Mouse (Mus musculus) subcutaneous adipose tissue, adult 2 months (tissue): Measurements from ENCODE around the gene Rab25. TPM values are rescaled to one million over a fixed set of nuclear protein-coding genes. Genes with fewer than 3 reads are reported as not detected.

ENCODE experiments used
- polyA plus RNA-seq: library from polyadenylated mRNA; depleted of rRNA; stranded (reverse); fragments of >200 nt; gene quantifications from 2 replicates; pipeline ENCODE4 v1.2.3, GENCODE M21; 2012; ENCODE audit warnings: low replicate concordance; rRNA removed

Gene Rab25
- 0.40 and 40.0 TPM in 2 replicates for polyA plus RNA-seq

GRCm38 (mm10) chr3:88548180-88548917 lies at the start of gene Rab25:
TSS of gene Rab25 (minus strand) at chr3:88548300.

GRCm38 (mm10) chr3:88575540-88575939 lies 27.4 kb upstream of the Rab25 start, which contains the start of gene Ssr2:
TSS of gene Ssr2 (plus strand) at chr3:88575876.

DNA sequence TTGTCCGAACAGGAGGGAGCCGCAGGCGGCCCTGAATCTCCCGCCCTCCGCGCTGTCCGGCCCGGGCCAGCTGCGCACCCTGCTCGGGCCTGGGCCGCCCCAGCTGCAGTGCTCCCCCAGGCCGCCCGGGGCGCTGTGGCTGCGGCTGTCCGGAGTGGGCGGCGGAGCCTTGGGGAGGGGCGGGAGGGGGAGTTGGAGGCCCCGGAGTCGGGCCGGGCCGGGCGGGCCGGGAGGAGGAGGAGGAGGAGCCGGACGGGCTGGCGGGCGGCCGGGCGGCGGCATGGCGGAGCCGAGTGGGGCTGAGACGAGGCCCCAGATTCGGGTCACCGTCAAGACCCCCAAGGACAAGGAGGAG lies 5.4 kb upstream of the Rab25 start, which contains the start of gene Ubqln4:
TSS of gene Ubqln4 (plus strand) at position 234 of the 355 bp plus-strand sequence.

DNA sequence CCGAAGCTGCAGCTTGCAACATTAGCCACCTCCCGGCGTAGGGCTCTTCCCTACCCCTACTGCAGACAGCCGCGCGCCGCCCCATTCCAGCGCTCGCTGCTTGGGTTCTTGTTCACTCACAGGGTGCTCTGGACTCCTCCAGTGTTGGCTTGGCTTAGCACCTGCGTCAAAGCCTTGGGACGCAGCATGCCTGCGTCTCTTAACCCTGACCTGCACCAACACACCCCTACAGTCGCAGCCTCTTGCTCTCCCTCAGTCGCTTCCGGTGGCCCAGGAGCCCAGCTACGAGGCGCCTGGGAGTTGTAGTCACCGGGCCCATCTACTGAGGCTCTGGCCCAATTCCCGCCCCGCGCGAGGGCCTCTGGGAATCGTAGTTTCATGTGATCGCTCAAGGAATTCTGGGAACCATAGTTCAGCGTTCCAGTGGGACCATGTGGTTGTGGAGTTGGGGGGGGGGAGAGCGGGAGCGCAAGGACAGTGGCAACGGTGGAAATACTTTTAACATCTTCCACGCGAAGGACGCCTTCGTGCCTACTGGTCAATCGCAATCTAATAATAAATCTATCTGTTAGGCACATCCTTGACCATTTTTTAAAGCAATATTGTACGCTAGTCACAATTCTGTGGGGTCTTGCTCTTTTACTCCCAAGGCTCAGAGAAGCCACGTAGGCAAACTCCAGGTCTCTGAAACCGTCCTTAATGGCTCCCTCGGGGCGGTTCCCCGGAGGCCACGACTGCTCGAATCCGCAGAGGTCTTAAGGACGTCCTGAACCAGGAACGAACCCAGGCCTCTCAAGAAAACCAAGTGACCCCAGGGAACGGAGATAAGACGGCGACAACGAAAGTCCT lies 4.8 kb upstream of the Rab25 start, which contains the start of gene Lamtor2:
TSS of gene Lamtor2 (minus strand) at position 399 of the 849 bp plus-strand sequence.

GRCm38 (mm10) chr3:88532299-88532674 lies 15.8 kb downstream of the Rab25 start, which contains the start of gene Mex3a:
TSS of gene Mex3a (plus strand) at chr3:88532395.

GRCm38 (mm10) chr3:88509692-88510420 lies 38.2 kb downstream of the Rab25 start, which contains the start of gene Lmna:
TSS of gene Lmna (minus strand) at chr3:88509956.

Other genes starting within 250 kb of the Rab25 start
- gene Glmp, start 223.3 kb downstream of the Rab25 start, polyA plus RNA-seq = 237 and 305 TPM in 2 replicates
- gene Tmem79, start 212.2 kb downstream of the Rab25 start, polyA plus RNA-seq = 39.1 and 40.3 TPM in 2 replicates
- 60.2 and 94.7 TPM in 2 replicates for gene Smg5, start 212.0 kb downstream of the Rab25 start, polyA plus RNA-seq
- gene Paqr6, start 183.7 kb downstream of the Rab25 start, polyA plus RNA-seq = 10.3 and 13.1 TPM in 2 replicates
- gene Bglap3, start 175.6 kb downstream of the Rab25 start, polyA plus RNA-seq = 0.14 and 0.19 TPM in 2 replicates
- gene Bglap2, start 169.6 kb downstream of the Rab25 start, polyA plus RNA-seq = not detected in 2 replicates
- not detected in 2 replicates for gene Bglap, start 163.8 kb downstream of the Rab25 start, polyA plus RNA-seq
- gene Pmf1, start 138.0 kb downstream of the Rab25 start, polyA plus RNA-seq = 35.7 and 50.0 TPM in 2 replicates
- gene Slc25a44, start 123.2 kb downstream of the Rab25 start, polyA plus RNA-seq = 57.9 and 74.4 TPM in 2 replicates
- gene Sema4a, start 87.1 kb downstream of the Rab25 start, polyA plus RNA-seq = 51.9 and 53.4 TPM in 2 replicates
- gene Lmna, start 38.3 kb downstream of the Rab25 start, polyA plus RNA-seq = 140 and 285 TPM in 2 replicates
- 0.56 and 12.0 TPM in 2 replicates for gene Mex3a, start 15.9 kb downstream of the Rab25 start, polyA plus RNA-seq
- 148 and 176 TPM in 2 replicates for gene Lamtor2, start 4.8 kb upstream of the Rab25 start, polyA plus RNA-seq
- 63.5 and 103 TPM in 2 replicates for gene Ubqln4, start 5.5 kb upstream of the Rab25 start, polyA plus RNA-seq
- gene Ssr2, start 27.6 kb upstream of the Rab25 start, polyA plus RNA-seq = 270 and 325 TPM in 2 replicates
- 76.8 and 130 TPM in 2 replicates for gene Arhgef2, start 57.7 kb upstream of the Rab25 start, polyA plus RNA-seq
- gene Rxfp4, start 104.8 kb upstream of the Rab25 start, polyA plus RNA-seq = not detected in 2 replicates
- gene Khdc4, start 137.5 kb upstream of the Rab25 start, polyA plus RNA-seq = 54.5 and 72.5 TPM in 2 replicates
- gene Rit1, start 168.5 kb upstream of the Rab25 start, polyA plus RNA-seq = 67.4 and 70.4 TPM in 2 replicates
- 8.3 and 20.2 TPM in 2 replicates for gene Syt11, start 226.9 kb upstream of the Rab25 start, polyA plus RNA-seq